Mouse (Mus musculus): ENCODE data around the gene Gm8265. TPM values are rescaled to one million over a fixed set of nuclear protein-coding genes. Genes with fewer than 3 reads are reported as not detected.
"Not testable (repeated sequence)": the region's sequence is repeated elsewhere in the genome, so short reads cannot be mapped to it uniquely, and the experiment has no call there.

The Gm8265 gene
- not detected for total RNA-seq (2022)

DNA sequence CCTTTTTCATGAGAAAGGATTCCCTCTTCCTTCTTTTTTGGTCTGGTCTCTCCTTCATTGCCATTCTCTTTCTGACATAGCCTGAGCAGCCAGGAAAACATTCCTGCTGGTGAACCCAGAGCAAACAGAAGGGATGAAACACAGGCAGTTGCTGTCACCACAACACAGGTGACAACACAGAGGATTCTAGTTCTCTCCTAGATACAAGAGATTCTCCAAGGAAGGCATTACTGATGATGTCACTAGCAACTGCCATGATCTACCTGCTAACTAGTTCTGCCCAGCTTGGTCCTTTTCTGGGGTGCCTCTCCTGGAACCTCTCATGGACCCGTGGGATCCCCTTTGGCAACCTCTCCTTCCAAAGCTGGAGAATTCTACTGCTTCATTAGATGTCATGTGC lies at the start of gene Gm8265:
Gene Gm8265 (minus strand): TSS at position 101 of the 400 bp plus-strand sequence.
- not testable (repeated sequence) for DNase-seq (ENCODE audit: low spot score)

Other genes with a start within 250 kb of the Gm8265 start
- gene Gm3500, start 244.0 kb downstream of the Gm8265 start, total RNA-seq (2022): not detected
- under 1 TPM in 3 of 4 experiments, not detected in 1; 0.30 to 0.63 (median 0.37) TPM for gene Gm3194, start 177.6 kb downstream of the Gm8265 start, total RNA-seq (2022)
- not detected for gene Gm8246, start 155.2 kb downstream of the Gm8265 start, total RNA-seq (2022)
- gene Gm3187, start 148.8 kb downstream of the Gm8265 start, total RNA-seq (2022): not detected
- not detected for gene Gm3488, start 131.4 kb downstream of the Gm8265 start, total RNA-seq (2022)
- not detected for gene Gm3532, start 94.5 kb downstream of the Gm8265 start, total RNA-seq (2022)
- not detected for gene Gm9603, start 54.4 kb upstream of the Gm8265 start, total RNA-seq (2022)
- gene Gm3373, start 108.5 kb upstream of the Gm8265 start, total RNA-seq (2022): under 1 TPM in 1 of 4 experiments, not detected in 3; 0.54 TPM
- under 1 TPM in 3 of 4 experiments, not detected in 1; 0.30 to 0.63 (median 0.37) TPM for gene Gm3383, start 175.0 kb upstream of the Gm8265 start, total RNA-seq (2022)
- not detected for gene Gm3424, start 197.3 kb upstream of the Gm8265 start, total RNA-seq (2022)
- gene Gm8237, start 247.4 kb upstream of the Gm8265 start, total RNA-seq (2022): under 1 TPM in 1 of 4 experiments, not detected in 3; 0.25 TPM

All from heart, adult 8-10 months (tissue).